Mouse (Mus musculus) stomach, embryonic 16.5 days (tissue): ENCODE measurements around the gene Fam162a. TPM values are rescaled to one million over a fixed set of nuclear protein-coding genes. Genes with fewer than 3 reads are reported as not detected.
A peak's percentile ranks its signal among the peaks of the same experiment; 100 is the strongest.
"Not testable (repeated sequence)": the region's sequence is repeated elsewhere in the genome, so short reads cannot be mapped to it uniquely, and the experiment has no call there.

Experiments
- ATAC-seq: fragments of 200-750 bp; cut with Nextera tagmentation; 2 replicates; pipeline ENCODE4 v1.8.0; 2017; ENCODE audit warnings: moderate number of reproducible peaks, moderate TSS enrichment; ENCODE audit not compliant: insufficient read depth, low FRiP score
- H3K27ac ChIP-seq: fragments of 300-500 bp; sonication (generic); 2 replicates; pipeline ENCODE4 v1.5.1; 2014; ENCODE audit warnings: low read length
- H3K27me3 ChIP-seq: fragments of 300-500 bp; sonication (generic); 2 replicates; pipeline ENCODE4 v1.6.1; 2014; ENCODE audit warnings: low read length, control low read depth, mixed read lengths; ENCODE audit not compliant: control insufficient read depth, insufficient read depth
- H3K36me3 ChIP-seq: fragments of 300-500 bp; sonication (generic); 2 replicates; pipeline ENCODE4 v1.6.1; 2014; ENCODE audit warnings: low read length; ENCODE audit not compliant: control insufficient read depth, insufficient read depth
- H3K4me1 ChIP-seq: fragments of 300-500 bp; sonication (generic); 2 replicates; pipeline ENCODE4 v1.6.1; 2014; ENCODE audit warnings: low read length, control low read depth, mixed read lengths; ENCODE audit not compliant: control insufficient read depth, insufficient read depth
- H3K4me2 ChIP-seq: fragments of 300-500 bp; sonication (generic); 2 replicates; pipeline ENCODE4 v1.6.1; 2014; ENCODE audit warnings: low read depth, low read length, mixed read lengths
- H3K4me3 ChIP-seq: fragments of 300-500 bp; sonication (generic); replicated peaks from 2 replicates; pipeline ENCODE4 v1.5.1; 2014; ENCODE audit warnings: mild to moderate bottlenecking, low read length
- H3K9ac ChIP-seq: fragments of 300-500 bp; sonication (generic); 2 replicates; pipeline ENCODE4 v1.6.1; 2014; ENCODE audit warnings: low read length
- H3K9me3 ChIP-seq: fragments of 300-500 bp; sonication (generic); replicated peaks from 2 replicates; pipeline ENCODE4 v1.6.1; 2016; ENCODE audit warnings: low read length, control low read depth; ENCODE audit not compliant: control insufficient read depth
- WGBS: fragments of 180-500 bp; shearing (Covaris S2); extraction: QIAGEN DNeasy Blood & Tissue Kit; methylation state at CpG from one replicate; pipeline ENCODE4 v1.1.7; 2014; 5-methylcytosine and 5-hydroxymethylcytosine counted together
- polyA plus RNA-seq: library from polyadenylated mRNA; unstranded; fragments of >200 nt; fragmentation: Nextera tagmentation; extraction: Ambion mirVana; gene quantifications from 2 replicates; pipeline ENCODE4 v1.2.1, GENCODE M21; 2015

Fam162a gene
- polyA plus RNA-seq, 1 experiment from 2014 or later, result 494 TPM

GRCm38 (mm10) chr16:36047538-36047937, 23.9 kb downstream of the Fam162a start:
- Histone ChIP-seq H3K4me2 (no peak overlapping the region), H3K36me3 (peaks cover 54% of the 10 kb centered on the region), H3K4me1 (peaks cover 1% of the 10 kb centered on the region; the same call in 1 of the 2 replicates), H3K27ac (no peak overlapping the region), H3K9ac (no peak overlapping the region), H3K27me3 (no peaks in the 10 kb centered on the region), H3K9me3 (no peaks in the 10 kb centered on the region), H3K4me3 (no peak overlapping the region)
- WGBS, result 92% methylated on average over 4 of the region's 4 CpGs
- no peak for ATAC-seq

- Histone ChIP-seq H3K4me3 (no peak overlapping the region), H3K36me3 (peaks cover 33% of the 10 kb centered on the region), H3K27me3 (no peaks in the 10 kb centered on the region), H3K4me1 (peaks cover 12% of the 10 kb centered on the region), H3K27ac (no peak overlapping the region), H3K9ac (no peak overlapping the region), H3K9me3 (no peaks in the 10 kb centered on the region), H3K4me2 (no peak overlapping the region)
- no peak for ATAC-seq
- WGBS, result 88% methylated on average over 4 of the region's 4 CpGs
These were observed 27.4 kb downstream of the Fam162a start for GRCm38 (mm10) chr16:36043964-36044363.

- Histone ChIP-seq H3K4me1 (peaks cover 12% of the 10 kb centered on the region), H3K9me3 (no peaks in the 10 kb centered on the region), H3K9ac (no peak overlapping the region), H3K4me3 (no peak overlapping the region), H3K27me3 (no peaks in the 10 kb centered on the region), H3K4me2 (no peak overlapping the region), H3K36me3 (peaks cover 24% of the 10 kb centered on the region), H3K27ac (no peak overlapping the region)
- WGBS, result 86% methylated on average over 10 of the region's 10 CpGs
- no peak for ATAC-seq
These were observed 28.3 kb downstream of the Fam162a start for GRCm38 (mm10) chr16:36043073-36043472.

GRCm38 (mm10) chr16:36041625-36042020, 29.8 kb downstream of the Fam162a start:
- peaks cover 12% of the 10 kb centered on the region for H3K4me1 ChIP-seq
- no peaks in the 10 kb centered on the region for H3K9me3 ChIP-seq
- no peak for ATAC-seq
- peak overlapping the region; percentile 87 for H3K27ac ChIP-seq
- WGBS, result 26% methylated on average over 11 of the region's 11 CpGs
- H3K4me3 ChIP-seq, result peak overlapping the region; percentile 73
- peak overlapping the region; percentile 69 for H3K4me2 ChIP-seq
- peak overlapping the region; percentile 85 for H3K9ac ChIP-seq
- no peaks in the 10 kb centered on the region for H3K27me3 ChIP-seq
- H3K36me3 ChIP-seq, result peaks cover 16% of the 10 kb centered on the region

- H3K36me3 ChIP-seq, result peaks cover 16% of the 10 kb centered on the region
- H3K27me3 ChIP-seq, result no peaks in the 10 kb centered on the region
- H3K9me3 ChIP-seq, result no peaks in the 10 kb centered on the region
- H3K4me1 ChIP-seq, result peaks cover 12% of the 10 kb centered on the region
- peak within 1 kb of the TSS; percentile 73 for H3K4me3 ChIP-seq
- 1% methylated on average over 39 of the region's 39 CpGs for WGBS
- peak within 1 kb of the TSS; percentile 85 for H3K9ac ChIP-seq
- ATAC-seq, result peak; percentile 98
- H3K4me2 ChIP-seq, result peak within 1 kb of the TSS; percentile 69
- H3K27ac ChIP-seq, result peak within 1 kb of the TSS; percentile 87
These were observed 30.5 kb downstream of the Fam162a start, which contains the start of gene Wdr5b for GRCm38 (mm10) chr16:36040640-36041624. TSS of gene Wdr5b (plus strand) at chr16:36041190.

GRCm38 (mm10) chr16:36028120-36028519, 43.3 kb downstream of the Fam162a start:
- not testable (repeated sequence) for H3K4me3 ChIP-seq, H3K4me1 ChIP-seq, H3K27me3 ChIP-seq, H3K9ac ChIP-seq, ATAC-seq, H3K27ac ChIP-seq, H3K9me3 ChIP-seq, H3K4me2 ChIP-seq
- 89% methylated on average over 1 of the region's 2 CpGs for WGBS
- H3K36me3 ChIP-seq, result peaks cover 11% of the 10 kb centered on the region

- Histone ChIP-seq H3K9ac (no peak overlapping the region), H3K4me1 (no peaks in the 10 kb centered on the region), H3K4me2 (no peak overlapping the region), H3K4me3 (no peak overlapping the region), H3K27me3 (no peaks in the 10 kb centered on the region), H3K36me3 (0 out of 2 replicates have a peak, but pooled peaks cover 5% of the 10 kb centered on the region), H3K9me3 (no peaks in the 10 kb centered on the region), H3K27ac (no peak overlapping the region)
- ATAC-seq, result no peak
- 98% methylated on average over 1 of the region's 1 CpGs for WGBS
These were observed 55.1 kb downstream of the Fam162a start for GRCm38 (mm10) chr16:36016335-36016734.

- no peak overlapping the region for H3K4me3 ChIP-seq
- no peak overlapping the region for H3K4me2 ChIP-seq
- H3K9me3 ChIP-seq, result no peaks in the 10 kb centered on the region
- H3K9ac ChIP-seq, result no peak overlapping the region
- H3K36me3 ChIP-seq, result no peaks in the 10 kb centered on the region
- no peak overlapping the region for H3K27ac ChIP-seq
- 92% methylated on average over 3 of the region's 3 CpGs for WGBS
- no peaks in the 10 kb centered on the region for H3K4me1 ChIP-seq
- no peaks in the 10 kb centered on the region for H3K27me3 ChIP-seq
- ATAC-seq, result no peak
These were observed 63.0 kb downstream of the Fam162a start for GRCm38 (mm10) chr16:36008396-36008795.

GRCm38 (mm10) chr16:35998852-35999251, 72.5 kb downstream of the Fam162a start:
- not testable (repeated sequence) for H3K4me2 ChIP-seq, H3K27me3 ChIP-seq, H3K4me3 ChIP-seq, H3K27ac ChIP-seq, ATAC-seq, H3K36me3 ChIP-seq, H3K9ac ChIP-seq, H3K4me1 ChIP-seq, H3K9me3 ChIP-seq
- 92% methylated on average over 4 of the region's 4 CpGs for WGBS
